Mouse (Mus musculus) hindbrain, postnatal 0 days (tissue): ENCODE results near the gene Carnmt1. TPM values are rescaled to one million over a fixed set of nuclear protein-coding genes. Genes with fewer than 3 reads are reported as not detected.
A peak's percentile ranks its signal among the peaks of the same experiment; 100 is the strongest.

Experiments
- ATAC-seq: fragments of 200-750 bp; cut with Nextera tagmentation; 2 replicates; pipeline ENCODE4 v1.8.0; 2017; ENCODE audit warnings: mild to moderate bottlenecking, moderate TSS enrichment, moderate library complexity
- DNase-seq: peaks from one replicate; pipeline ENCODE4 v3.0.0-alpha.2; 2015; ENCODE audit warnings: low spot score
- H3K27ac ChIP-seq: fragments of 300-500 bp; sonication (generic); 2 replicates; pipeline ENCODE4 v1.5.1; 2014; ENCODE audit warnings: mild to moderate bottlenecking
- H3K27me3 ChIP-seq: fragments of 300-500 bp; sonication (generic); 2 replicates; pipeline ENCODE4 v1.6.1; 2014; ENCODE audit warnings: low read length, mixed read lengths; ENCODE audit not compliant: insufficient read depth
- H3K36me3 ChIP-seq: fragments of 300-500 bp; sonication (generic); 2 replicates; pipeline ENCODE4 v1.6.1; 2014; ENCODE audit warnings: low read length, mixed read lengths; ENCODE audit not compliant: insufficient read depth
- H3K4me1 ChIP-seq: fragments of 300-500 bp; sonication (generic); 2 replicates; pipeline ENCODE4 v1.6.1; 2014; ENCODE audit warnings: antibody characterized with exemption, low read length, mixed read lengths; ENCODE audit not compliant: insufficient read depth
- H3K4me2 ChIP-seq: fragments of 300-500 bp; sonication (generic); 2 replicates; pipeline ENCODE4 v1.6.1; 2014; ENCODE audit warnings: low read depth, mild to moderate bottlenecking, low read length, moderate library complexity, mixed read lengths
- H3K4me3 ChIP-seq: fragments of 300-500 bp; sonication (generic); 2 replicates; pipeline ENCODE4 v1.5.1; 2014; ENCODE audit warnings: low read length
- H3K9ac ChIP-seq: fragments of 300-500 bp; sonication (generic); replicated peaks from 2 replicates; pipeline ENCODE4 v1.6.1; 2014; ENCODE audit warnings: mild to moderate bottlenecking, low read length, moderate library complexity, mixed read lengths
- H3K9me3 ChIP-seq: fragments of 300-500 bp; sonication (generic); 2 replicates; pipeline ENCODE4 v1.6.1; 2016; ENCODE audit warnings: low read length, mixed read lengths
- CTCF ChIP-seq: IDR thresholded peaks from 2 replicates; pipeline ENCODE4 v1.5.1; 2016; ENCODE audit warnings: antibody characterized with exemption, control low read depth, low read depth
- WGBS: fragments of 180-500 bp; shearing (Covaris S2); extraction: QIAGEN DNeasy Blood & Tissue Kit; methylation state at CpG from one replicate; pipeline ENCODE4 v1.1.7; 2014; 5-methylcytosine and 5-hydroxymethylcytosine counted together
- polyA plus RNA-seq: library from polyadenylated mRNA; unstranded; fragments of >200 nt; fragmentation: Nextera tagmentation; extraction: Ambion mirVana; gene quantifications from 2 replicates; pipeline ENCODE4 v1.2.1, GENCODE M21; 2015
- total RNA-seq: library from RNA; depleted of rRNA; stranded (reverse); fragments of >200 nt; gene quantifications from 2 replicates; pipeline ENCODE4 v1.2.3, GENCODE M21; 2014; rRNA removed

The Carnmt1 gene
- total and polyA plus RNA-seq, 2 experiments from 2014 or later, result 17.9 to 22.1 TPM

GRCm38 (mm10) chr19:18749598-18750339 lies 79.2 kb downstream of the Carnmt1 start, which contains the start of gene Trpm6:
Gene Trpm6, plus strand, starts transcription at chr19:18749983.
- Histone ChIP-seq H3K4me2 (peak within 1 kb of the TSS; percentile 66), H3K36me3 (no peaks in the 10 kb centered on the region), H3K9me3 (no peaks in the 10 kb centered on the region), H3K27me3 (0 out of 2 replicates have a peak, but pooled peaks cover 4% of the 10 kb centered on the region), H3K4me1 (no peaks in the 10 kb centered on the region; the same call in 1 of the 2 replicates), H3K27ac (no peak within 1 kb of the TSS), H3K4me3 (peak within 1 kb of the TSS; percentile 37), H3K9ac (peak within 1 kb of the TSS; percentile 43; the same call in 1 of the 2 replicates)
- 6% methylated on average over 41 of the region's 41 CpGs for WGBS
- ATAC-seq, result no peak
- DNase-seq, result no peak
- TF ChIP-seq CTCF, result no peak

Other genes with a start within 250 kb of the Carnmt1 start
- 42.4 and 46.0 TPM in 2 replicates for gene Ostf1, start 38.9 kb upstream of the Carnmt1 start, total RNA-seq
- 67.9 and 78.0 TPM in 2 replicates for gene Ostf1, start 38.9 kb upstream of the Carnmt1 start, polyA plus RNA-seq
- gene Nmrk1, start 38.8 kb upstream of the Carnmt1 start, total RNA-seq, result 5.3 and 10.6 TPM in 2 replicates
- 9.2 and 10.9 TPM in 2 replicates for gene Nmrk1, start 38.8 kb upstream of the Carnmt1 start, polyA plus RNA-seq
- 49.0 and 57.9 TPM in 2 replicates for gene D030056L22Rik, start 42.4 kb downstream of the Carnmt1 start, total RNA-seq
- 40.2 and 40.8 TPM in 2 replicates for gene D030056L22Rik, start 42.4 kb downstream of the Carnmt1 start, polyA plus RNA-seq
- 0.26 and 0.43 TPM in 2 replicates for gene Trpm6, start 79.2 kb downstream of the Carnmt1 start, total RNA-seq
- 0.29 and 0.31 TPM in 2 replicates for gene Trpm6, start 79.2 kb downstream of the Carnmt1 start, polyA plus RNA-seq